Mouse (Mus musculus): ENCODE results near the gene Metap1d.

The Metap1d gene

GRCm38 (mm10) chr2:71453161-71453916, at the start of gene Metap1d:
Gene Metap1d, plus strand, starts transcription at chr2:71453276.
- DNase-seq = peak; percentile 96

- no peak for DNase-seq
Measured at GRCm38 (mm10) chr2:71405613-71406012, 47.5 kb upstream of the Metap1d start.

- no peak for DNase-seq
Measured at GRCm38 (mm10) chr2:71418760-71419280, 34.3 kb upstream of the Metap1d start.

GRCm38 (mm10) chr2:71419408-71419807, 33.7 kb upstream of the Metap1d start:
- no peak for DNase-seq

- DNase-seq = no peak
Measured at GRCm38 (mm10) chr2:71420895-71421425, 32.1 kb upstream of the Metap1d start.

GRCm38 (mm10) chr2:71424545-71424944, 28.5 kb upstream of the Metap1d start:
- DNase-seq = no peak

GRCm38 (mm10) chr2:71435440-71435839, 17.6 kb upstream of the Metap1d start:
- DNase-seq = no peak

GRCm38 (mm10) chr2:71443376-71443775, 9.7 kb upstream of the Metap1d start:
- DNase-seq = no peak

GRCm38 (mm10) chr2:71445536-71446196, 7.4 kb upstream of the Metap1d start:
- DNase-seq = no peak

- no peak for DNase-seq
Measured at GRCm38 (mm10) chr2:71449604-71450003, 3.5 kb upstream of the Metap1d start.

GRCm38 (mm10) chr2:71451761-71452160, 1.3 kb upstream of the Metap1d start:
- no peak for DNase-seq

GRCm38 (mm10) chr2:71453917-71454260, 813 bp downstream of the Metap1d start:
- DNase-seq = no peak

- no peak for DNase-seq
Measured at GRCm38 (mm10) chr2:71458624-71459023, 5.5 kb downstream of the Metap1d start.

- no peak for DNase-seq
Measured at GRCm38 (mm10) chr2:71459659-71460058, 6.6 kb downstream of the Metap1d start.

GRCm38 (mm10) chr2:71461139-71461538, 8.1 kb downstream of the Metap1d start:
- no peak for DNase-seq

- DNase-seq = no peak
Measured at GRCm38 (mm10) chr2:71461589-71461988, 8.5 kb downstream of the Metap1d start.

- DNase-seq = no peak
Measured at GRCm38 (mm10) chr2:71462066-71462465, 9.0 kb downstream of the Metap1d start.

GRCm38 (mm10) chr2:71462553-71462952, 9.5 kb downstream of the Metap1d start:
- DNase-seq = no peak

- no peak for DNase-seq
Measured at GRCm38 (mm10) chr2:71466103-71466502, 13.0 kb downstream of the Metap1d start.

GRCm38 (mm10) chr2:71466861-71467450, 13.9 kb downstream of the Metap1d start:
- DNase-seq = peak; percentile 68

- DNase-seq = no peak
Measured at GRCm38 (mm10) chr2:71471094-71471493, 18.0 kb downstream of the Metap1d start.

- DNase-seq = no peak
Measured at GRCm38 (mm10) chr2:71473830-71474229, 20.8 kb downstream of the Metap1d start.

- no peak for DNase-seq
Measured at GRCm38 (mm10) chr2:71474345-71474744, 21.3 kb downstream of the Metap1d start.

GRCm38 (mm10) chr2:71475311-71475710, 22.2 kb downstream of the Metap1d start:
- no peak for DNase-seq

Data from cerebellum, adult 9-10 months (tissue).